Mouse (Mus musculus) ES-Bruce4 (cell line): ENCODE results near the gene Rnf11.

Experiments used
- EP300 ChIP-seq: IDR thresholded peaks from 2 replicates; pipeline ENCODE4 v1.6.1; 2011; ENCODE audit warnings: low read depth, low read length; ENCODE audit not compliant: insufficient read depth
- POLR2A ChIP-seq: IDR thresholded peaks from one replicate; pipeline ENCODE4 v1.8.1; 2011; ENCODE audit warnings: low read length; ENCODE audit not compliant: insufficient read depth

- no peak for TF ChIP-seq POLR2A
- TF ChIP-seq EP300, result no peak
Measured at GRCm38 (mm10) chr4:109442126-109442525, 42.4 kb downstream of the Rnf11 start.
